Mouse (Mus musculus) cerebellum, adult 2 months (tissue): ENCODE measurements at regions not wholly inside any gene's neighbourhood (a gene's known extent, or its start where the extent isn't known, plus 50 kb on each side); places are given as distances from the start of the nearest gene placed in this dataset.

Experiments
- DNase-seq, 2 experiments: peaks; one replicate each; pipeline ENCODE4 v3.0.0; 2021
- H3K27ac ChIP-seq: fragments of 200-500 bp; 2 replicates; pipeline ENCODE4 v1.5.1; 2012; ENCODE audit warnings: low read length, control low read depth, inconsistent platforms; ENCODE audit not compliant: insufficient read depth
- H3K27me3 ChIP-seq: fragments of 200-500 bp; 2 replicates; pipeline ENCODE4 v1.6.1; 2012; ENCODE audit warnings: inconsistent platforms, mild to moderate bottlenecking, low read length, moderate library complexity; ENCODE audit not compliant: control insufficient read depth, insufficient read depth
- H3K4me1 ChIP-seq: fragments of 200-500 bp; 2 replicates; pipeline ENCODE4 v1.6.1; 2011; ENCODE audit warnings: low read length; ENCODE audit not compliant: control insufficient read depth, insufficient read depth
- H3K4me3 ChIP-seq: fragments of 200-500 bp; replicated peaks from 2 replicates; pipeline ENCODE3; 2011; ENCODE audit warnings: mild to moderate bottlenecking, low read depth, low read length, control low read depth; ENCODE audit not compliant: insufficient read depth
- CTCF ChIP-seq: fragments of 200-500 bp; IDR thresholded peaks from 2 replicates; pipeline ENCODE4 v1.5.1; 2011; ENCODE audit warnings: low read depth, mild to moderate bottlenecking, control low read depth, low read length, moderate library complexity, borderline replicate concordance; ENCODE audit not compliant: insufficient read depth
- POLR2A ChIP-seq: fragments of 200-500 bp; IDR thresholded peaks from 2 replicates; pipeline ENCODE4 v1.6.1; 2011; ENCODE audit warnings: low read length, control low read depth, borderline replicate concordance; ENCODE audit not compliant: insufficient read depth
- WGBS: fragments of 180-500 bp; shearing (Covaris S2); methylation state at CpG from one replicate; pipeline ENCODE4 v1.1.7; 2018; 5-methylcytosine and 5-hydroxymethylcytosine counted together

GRCm38 (mm10) chr7:113146526-113146925 is 60.7 kb upstream of the Arntl start:
- TF ChIP-seq CTCF: no peak
- no peak for TF ChIP-seq POLR2A
- DNase-seq: no peak
- H3K27me3 ChIP-seq: no peaks in the 10 kb centered on the region
- no peak overlapping the region for H3K27ac ChIP-seq
- H3K4me1 ChIP-seq: peaks cover 11% of the 10 kb centered on the region
- H3K4me3 ChIP-seq: no peak overlapping the region
- WGBS: 91% methylated on average over 9 of the region's 9 CpGs

- H3K4me3 ChIP-seq: no peak overlapping the region
- no peak for TF ChIP-seq POLR2A
- no peak for TF ChIP-seq CTCF
- H3K27ac ChIP-seq: no peak overlapping the region
- peak; percentile 76 to 84 for DNase-seq
- 25% methylated on average over 16 of the region's 16 CpGs for WGBS
- peaks cover 11% of the 10 kb centered on the region for H3K4me1 ChIP-seq
- no peaks in the 10 kb centered on the region for H3K27me3 ChIP-seq
Measured at GRCm38 (mm10) chr7:113147391-113148332, 59.6 kb upstream of the Arntl start.

- Histone ChIP-seq H3K4me3 (no peak overlapping the region), H3K4me1 (peaks cover 11% of the 10 kb centered on the region), H3K27ac (no peak overlapping the region), H3K27me3 (no peaks in the 10 kb centered on the region)
- 98% methylated on average over 6 of the region's 6 CpGs for WGBS
- DNase-seq: no peak
- TF ChIP-seq CTCF (no peak), POLR2A (no peak)
Measured at GRCm38 (mm10) chr7:113148700-113149099, 58.6 kb upstream of the Arntl start.

- TF ChIP-seq CTCF: no peak
- TF ChIP-seq POLR2A: no peak
- Histone ChIP-seq H3K27me3 (no peaks in the 10 kb centered on the region), H3K4me1 (peaks cover 11% of the 10 kb centered on the region), H3K4me3 (no peak overlapping the region), H3K27ac (no peak overlapping the region)
- DNase-seq: no peak
- 89% methylated on average over 4 of the region's 4 CpGs for WGBS
Measured at GRCm38 (mm10) chr7:113149966-113150470, 57.2 kb upstream of the Arntl start.

GRCm38 (mm10) chr7:113150789-113151188 is 56.5 kb upstream of the Arntl start:
- DNase-seq: no peak
- Histone ChIP-seq H3K27me3 (no peaks in the 10 kb centered on the region), H3K27ac (no peak overlapping the region), H3K4me1 (peaks cover 11% of the 10 kb centered on the region), H3K4me3 (no peak overlapping the region)
- TF ChIP-seq POLR2A (no peak), CTCF (no peak)
- WGBS: 79% methylated on average over 6 of the region's 6 CpGs

- no peak overlapping the region for H3K4me3 ChIP-seq
- H3K4me1 ChIP-seq: peaks cover 11% of the 10 kb centered on the region
- TF ChIP-seq CTCF: no peak
- no peak for TF ChIP-seq POLR2A
- no peaks in the 10 kb centered on the region for H3K27me3 ChIP-seq
- no peak for DNase-seq
- 74% methylated on average over 6 of the region's 6 CpGs for WGBS
- no peak overlapping the region for H3K27ac ChIP-seq
Measured at GRCm38 (mm10) chr7:113151499-113151898, 55.8 kb upstream of the Arntl start.

GRCm38 (mm10) chr7:113153386-113153785 is 53.9 kb upstream of the Arntl start:
- TF ChIP-seq CTCF: no peak
- no peak for TF ChIP-seq POLR2A

GRCm38 (mm10) chr7:113154066-113154465 is 53.2 kb upstream of the Arntl start:
- WGBS: 74% methylated on average over 4 of the region's 4 CpGs
- H3K27me3 ChIP-seq: no peaks in the 10 kb centered on the region
- H3K4me3 ChIP-seq: no peak overlapping the region
- no peak overlapping the region for H3K27ac ChIP-seq
- TF ChIP-seq CTCF (no peak), POLR2A (no peak)
- DNase-seq: no peak
- no peaks in the 10 kb centered on the region for H3K4me1 ChIP-seq

More at GRCm38 (mm10) chr7:113153386-113153785, 53.9 kb upstream of the Arntl start:
- Histone ChIP-seq H3K27me3 (no peaks in the 10 kb centered on the region), H3K4me1 (no peaks in the 10 kb centered on the region; the same call in 1 of the 2 replicates), H3K4me3 (no peak overlapping the region), H3K27ac (no peak overlapping the region)
- 79% methylated on average over 2 of the region's 2 CpGs for WGBS
- DNase-seq: no peak
